Mouse (Mus musculus) left cerebral cortex, postnatal 14 days (tissue): ENCODE measurements around the gene Serpinb2. TPM values are rescaled to one million over a fixed set of nuclear protein-coding genes. Genes with fewer than 3 reads are reported as not detected.

Experiments used
- DNase-seq, 2 experiments: peaks; one replicate each; pipeline ENCODE4 v3.0.0; 2021 to 2022; ENCODE audit warnings: low spot score in 2 of 2, mixed read lengths in 1 of 2
- intact Hi-C: fragments of 180-260 bp; cut with DNase I; formaldehyde crosslinking; loops from one replicate; pipeline ENCODE4 v1.15.1; 2025
- long read RNA-seq, 2 experiments: library from polyadenylated mRNA; stranded (forward); transcript quantifications; one replicate each; pipeline ENCODE4 v2.0.0; 2021
- total RNA-seq, 2 experiments: library from RNA; stranded (reverse); gene quantifications; 2 replicates each; pipeline ENCODE4 v1.2.3; 2021

Gene Serpinb2
- total RNA-seq: under 1 TPM in 1 of 2 experiments, not detected in 1; 0.38 TPM
- long read RNA-seq, experiment 1: 0 reads
- long read RNA-seq, experiment 2: 0 reads

GRCm38 (mm10) chr1:107511252-107511651 is at the start of gene Serpinb2:
Gene Serpinb2, plus strand, starts transcription at chr1:107511423.
- intact Hi-C loops: no loop called here

GRCm38 (mm10) chr1:107479909-107480308 is 31.3 kb upstream of the Serpinb2 start:
- intact Hi-C loops: loop anchor here (5.0 kb wide), 4 partner anchors 82 to 468 kb away; no protein-coding TSS in a partner anchor
- no peak for DNase-seq

More at GRCm38 (mm10) chr1:107511252-107511651, at the start of gene Serpinb2:
- DNase-seq: no peak

- intact Hi-C loops: loop anchor here (5.0 kb wide), 4 partner anchors 81 to 469 kb away; no protein-coding TSS in a partner anchor
- DNase-seq: peak; percentile 90 to 92
Observed at GRCm38 (mm10) chr1:107481452-107481851, 29.8 kb upstream of the Serpinb2 start.

- intact Hi-C loops: no loop called here
- no peak for DNase-seq
Observed at GRCm38 (mm10) chr1:107489577-107489976, 21.6 kb upstream of the Serpinb2 start.

- no peak for DNase-seq
- intact Hi-C loops: no loop called here
Observed at GRCm38 (mm10) chr1:107496789-107497188, 14.4 kb upstream of the Serpinb2 start.

- intact Hi-C loops: no loop called here
- DNase-seq: no peak
Observed at GRCm38 (mm10) chr1:107502025-107502424, 9.2 kb upstream of the Serpinb2 start.

GRCm38 (mm10) chr1:107503294-107503693 is 7.9 kb upstream of the Serpinb2 start:
- intact Hi-C loops: no loop called here
- DNase-seq: no peak

GRCm38 (mm10) chr1:107505898-107506562 is 5.2 kb upstream of the Serpinb2 start:
- DNase-seq: peak in 1 of 2 experiments; percentile 13
- intact Hi-C loops: no loop called here

- DNase-seq: no peak
- intact Hi-C loops: no loop called here
Observed at GRCm38 (mm10) chr1:107512194-107513138, 1.2 kb downstream of the Serpinb2 start.

- intact Hi-C loops: no loop called here
- DNase-seq: no peak
Observed at GRCm38 (mm10) chr1:107513530-107513929, 2.3 kb downstream of the Serpinb2 start.

- intact Hi-C loops: no loop called here
- DNase-seq: no peak
Observed at GRCm38 (mm10) chr1:107515839-107516498, 4.7 kb downstream of the Serpinb2 start.

- no peak for DNase-seq
- intact Hi-C loops: no loop called here
Observed at GRCm38 (mm10) chr1:107525592-107525991, 14.4 kb downstream of the Serpinb2 start.

GRCm38 (mm10) chr1:107528325-107529078 is 17.3 kb downstream of the Serpinb2 start:
- intact Hi-C loops: no loop called here
- no peak for DNase-seq

GRCm38 (mm10) chr1:107529365-107530052 is 18.3 kb downstream of the Serpinb2 start:
- intact Hi-C loops: no loop called here
- no peak for DNase-seq

GRCm38 (mm10) chr1:107533736-107534135 is 22.5 kb downstream of the Serpinb2 start:
- intact Hi-C loops: no loop called here
- no peak for DNase-seq

GRCm38 (mm10) chr1:107537435-107537834 is 26.2 kb downstream of the Serpinb2 start:
- DNase-seq: no peak
- intact Hi-C loops: no loop called here

GRCm38 (mm10) chr1:107559494-107559893 is 48.3 kb downstream of the Serpinb2 start:
- DNase-seq: no peak
- intact Hi-C loops: loop anchor here (5.0 kb wide), 1 partner anchor 657 kb away; no protein-coding TSS in a partner anchor

GRCm38 (mm10) chr1:107562110-107562509 is 50.9 kb downstream of the Serpinb2 start:
- intact Hi-C loops: loop anchor here (5.0 kb wide), 3 partner anchors 80 to 545 kb away; no protein-coding TSS in a partner anchor
- DNase-seq: peak; percentile 56
